8 mouse cellular contexts compared by ENCODE assay signal in genomic region chr15:98993093-98993793, GRCm38 (mm10). TPM values are rescaled to one million over a fixed set of nuclear protein-coding genes. Genes with fewer than 3 reads are reported as not detected.
DNase-seq lines count a peak whose midpoint lies in the region; ATAC-seq and TF ChIP-seq lines count a peak whose summit lies in the region.

No protein-coding gene starts in this region.

- peak overlapping the region; percentile 99 for H3K27ac ChIP-seq in hindbrain, embryonic 12.5 days
- peak overlapping the region; percentile 94 for H3K27ac ChIP-seq in lung, postnatal 0 days (ENCODE audit: low read length)

- TF ChIP-seq EP300 in lung, postnatal 0 days (IDR thresholded peaks at IDR 0.05), result peak; percentile 60

- ATAC-seq in hindbrain, embryonic 12.5 days (ENCODE audit: low FRiP score), result peak; percentile 82
- peak; percentile 96 for ATAC-seq in lung, postnatal 0 days

- peak; percentile 94 for DNase-seq in Muller cell, postnatal 12 days (ENCODE audit: inconsistent ontology term)
- peak; percentile 92 for DNase-seq in cerebellum, adult 9-11 months
- DNase-seq in frontal cortex, postnatal 10 days (ENCODE audit: low spot score in 2 of 2), result peak; percentile 81 to 91
- DNase-seq in layer of hippocampus, postnatal 10 days (ENCODE audit: low spot score in 2 of 2), result peak; percentile 97
- DNase-seq in lung, postnatal 0 days (ENCODE audit: low spot score), result peak; percentile 97
- DNase-seq in ovary, postnatal 10 days (ENCODE audit: low spot score), result peak; percentile 94
- peak; percentile 81 to 93 for DNase-seq in thymus, postnatal 10 days (ENCODE audit: low spot score in 2 of 2)

- H3K4me1 ChIP-seq in hindbrain, embryonic 12.5 days, result peaks cover 63% of the 10 kb centered on the region
- peaks cover 5% of the 10 kb centered on the region; the same call in 1 of the 2 replicates for H3K4me1 ChIP-seq in lung, postnatal 0 days (ENCODE audit: insufficient read depth, low read depth, low read length)

- H3K36me3 ChIP-seq in hindbrain, embryonic 12.5 days, result no peaks in the 10 kb centered on the region
- H3K36me3 ChIP-seq in lung, postnatal 0 days (ENCODE audit: insufficient read depth, low read length), result no peaks in the 10 kb centered on the region

- no peaks in the 10 kb centered on the region for H3K9me3 ChIP-seq in hindbrain, embryonic 12.5 days (replicated peaks)
- H3K9me3 ChIP-seq in lung, postnatal 0 days (ENCODE audit: low read length), result no peaks in the 10 kb centered on the region

- no peaks in the 10 kb centered on the region for H3K27me3 ChIP-seq in hindbrain, embryonic 12.5 days
- no peaks in the 10 kb centered on the region for H3K27me3 ChIP-seq in lung, postnatal 0 days (replicated peaks; ENCODE audit: insufficient read depth, low read length)

- H3K9ac ChIP-seq in hindbrain, embryonic 12.5 days, result peak overlapping the region; percentile 70
- H3K9ac ChIP-seq in lung, postnatal 0 days (replicated peaks; ENCODE audit: low read depth), result peak overlapping the region; percentile 58

- H3K4me3 ChIP-seq in hindbrain, embryonic 12.5 days, result peak overlapping the region; percentile 36
- peak overlapping the region; percentile 32 for H3K4me3 ChIP-seq in lung, postnatal 0 days (ENCODE audit: low read depth, low read length)

- H3K4me2 ChIP-seq in hindbrain, embryonic 12.5 days (replicated peaks), result peak overlapping the region; percentile 63
- peak overlapping the region; percentile 51 for H3K4me2 ChIP-seq in lung, postnatal 0 days (replicated peaks; ENCODE audit: low read depth, low read length)

- 5% methylated on average over 35 of the region's 35 CpGs for WGBS in hindbrain, embryonic 12.5 days
- WGBS in lung, postnatal 0 days, result 5% methylated on average over 35 of the region's 35 CpGs

- TF ChIP-seq CTCF in lung, postnatal 0 days (IDR thresholded peaks at IDR 0.05), result peak; percentile 99

RNA-seq across cellular contexts. Expression of gene Tuba1c, which starts 36.4 kb away (rescaled TPM):
- polyA plus RNA-seq in hindbrain, embryonic 12.5 days (2016; fragmentation: Nextera tagmentation; extraction: Ambion mirVana), result 59.6 and 72.4 TPM in 2 replicates
- total RNA-seq in layer of hippocampus, postnatal 10 days (2021), result 100 to 1,000 TPM; 234 TPM
- polyA plus RNA-seq in lung, postnatal 0 days (2015; fragmentation: Nextera tagmentation; extraction: Ambion mirVana), result 45.1 and 53.2 TPM in 2 replicates

RNA-seq across cellular contexts. Expression of gene Tuba1a, which starts 39.7 kb away (rescaled TPM):
- polyA plus RNA-seq in hindbrain, embryonic 12.5 days (2016; fragmentation: Nextera tagmentation; extraction: Ambion mirVana), result 9,547 and 9,692 TPM in 2 replicates
- 1,000 to 10,000 TPM; 3,808 to 4,015 TPM for total RNA-seq in layer of hippocampus, postnatal 10 days (2021)
- 881 and 945 TPM in 2 replicates for polyA plus RNA-seq in lung, postnatal 0 days (2015; fragmentation: Nextera tagmentation; extraction: Ambion mirVana)

RNA-seq across cellular contexts. Expression of gene Gm49450, which starts 39.9 kb away (rescaled TPM):
- not detected in 2 replicates for polyA plus RNA-seq in hindbrain, embryonic 12.5 days (2016; fragmentation: Nextera tagmentation; extraction: Ambion mirVana)
- total RNA-seq in layer of hippocampus, postnatal 10 days (2021), result not detected
- polyA plus RNA-seq in lung, postnatal 0 days (2015; fragmentation: Nextera tagmentation; extraction: Ambion mirVana), result not detected in 2 replicates

RNA-seq across cellular contexts. Expression of gene Tuba1b, which starts 58.9 kb away (rescaled TPM):
- polyA plus RNA-seq in hindbrain, embryonic 12.5 days (2016; fragmentation: Nextera tagmentation; extraction: Ambion mirVana), result 1,219 and 1,243 TPM in 2 replicates
- 100 to 1,000 TPM; 931 to 937 TPM for total RNA-seq in layer of hippocampus, postnatal 10 days (2021)
- polyA plus RNA-seq in lung, postnatal 0 days (2015; fragmentation: Nextera tagmentation; extraction: Ambion mirVana), result 415 and 427 TPM in 2 replicates

Comparison
In these comparisons a context has a peak if more than half of its experiments do, and no peak if none do; other contexts are left out.
1. Peak in every context shown above with its lines: DNase-seq, ATAC-seq, H3K4me3 ChIP-seq and H3K27ac ChIP-seq.
2. RNA of gene Tuba1a, which starts 39.7 kb away (polyA plus RNA-seq): 9,547 to 9,692 TPM in hindbrain, embryonic 12.5 days; 881 to 945 TPM in lung, postnatal 0 days; every median in the first group is over 10 times any median in the second.